In genomic region chr3:129065457-129066364, GRCm38 (mm10) we compare ENCODE assay signal across 11 mouse cellular contexts.
DNase-seq lines count a peak whose midpoint lies in the region; ATAC-seq lines count a peak whose summit lies in the region.
"Had no signal": no experiment of that assay in that cellular context is flagged by ENCODE, and none has a peak within 500 bp of the region (broad histone marks: within the 10 kb centered on the region; RNA-seq: fewer than 3 reads in every experiment).

No protein-coding gene starts in this region.

- no peak overlapping the region for H3K27ac ChIP-seq in limb, embryonic 10.5 days
- no peak overlapping the region for H3K27ac ChIP-seq in stomach, embryonic 16.5 days (ENCODE audit: low read length)
- H3K27ac ChIP-seq: liver, embryonic 12.5 days had no signal

- H3K4me3 ChIP-seq in limb, embryonic 10.5 days = no peak overlapping the region
- H3K4me3 ChIP-seq in stomach, embryonic 16.5 days (replicated peaks; ENCODE audit: low read length) = no peak overlapping the region
- H3K4me3 ChIP-seq: liver, embryonic 12.5 days had no signal

- DNase-seq in cerebellum, postnatal 25 days = peak; percentile 10 to 31
- no peak for DNase-seq in cerebellum, postnatal 36 days
- peak; percentile 33 for DNase-seq in ovary, postnatal 36 days (ENCODE audit: low spot score)
- DNase-seq in ovary, postnatal 14 days (ENCODE audit: low spot score) = no peak
- DNase-seq in limb, embryonic 10.5 days (ENCODE audit: low spot score) = peak; percentile 36
- no peak for DNase-seq in urinary bladder, postnatal 10 days (ENCODE audit: low spot score)
- DNase-seq: B cell, adult 2 months had no signal

- H3K4me2 ChIP-seq in stomach, embryonic 16.5 days (ENCODE audit: low read depth, low read length) = peak overlapping the region; percentile 45
- H3K4me2 ChIP-seq: liver, embryonic 12.5 days had no signal

- no peaks in the 10 kb centered on the region for H3K9me3 ChIP-seq in limb, embryonic 10.5 days (replicated peaks)
- H3K9me3 ChIP-seq in stomach, embryonic 16.5 days (replicated peaks; ENCODE audit: control insufficient read depth, low read length) = no peaks in the 10 kb centered on the region
- H3K9me3 ChIP-seq: liver, embryonic 12.5 days had no signal

- 37% methylated on average over 18 of the region's 19 CpGs for WGBS in limb, embryonic 10.5 days
- WGBS in stomach, embryonic 16.5 days = 25% methylated on average over 19 of the region's 19 CpGs

- no peak overlapping the region for H3K9ac ChIP-seq in stomach, embryonic 16.5 days (ENCODE audit: low read length)
- H3K9ac ChIP-seq: liver, embryonic 12.5 days had no signal

- ATAC-seq in stomach, embryonic 16.5 days (ENCODE audit: insufficient read depth, low FRiP score) = no peak
- no peak for ATAC-seq in erythroid progenitor cell, adult 5-6 weeks (replicated peaks; ENCODE audit: low FRiP score, poor library complexity, severe bottlenecking)
- ATAC-seq: activated CD4-positive, CD25-positive, alpha-beta regulatory T cell, adult 4 months; liver, embryonic 12.5 days had no signal

- no peaks in the 10 kb centered on the region; the same call in 1 of the 2 replicates for H3K27me3 ChIP-seq in limb, embryonic 10.5 days (ENCODE audit: low read depth, poor library complexity, severe bottlenecking)
- H3K27me3 ChIP-seq in stomach, embryonic 16.5 days (ENCODE audit: control insufficient read depth, insufficient read depth, low read length) = no peaks in the 10 kb centered on the region
- H3K27me3 ChIP-seq: liver, embryonic 12.5 days had no signal

- no peaks in the 10 kb centered on the region for H3K36me3 ChIP-seq in limb, embryonic 10.5 days
- H3K36me3 ChIP-seq in stomach, embryonic 16.5 days (ENCODE audit: control insufficient read depth, insufficient read depth, low read length) = no peaks in the 10 kb centered on the region
- H3K36me3 ChIP-seq: liver, embryonic 12.5 days had no signal

- peaks cover 19% of the 10 kb centered on the region for H3K4me1 ChIP-seq in limb, embryonic 10.5 days
- H3K4me1 ChIP-seq in stomach, embryonic 16.5 days (ENCODE audit: control insufficient read depth, insufficient read depth, low read length) = peaks cover 6% of the 10 kb centered on the region; the same call in 1 of the 2 replicates
- H3K4me1 ChIP-seq: liver, embryonic 12.5 days had no signal

Comparison
In these comparisons a context has a peak if more than half of its experiments do, and no peak if none do; other contexts are left out.
1. DNase-seq: peak in cerebellum, postnatal 25 days (2 of 2), ovary, postnatal 36 days (single experiment) and limb, embryonic 10.5 days (single experiment); none in cerebellum, postnatal 36 days (0 of 2), ovary, postnatal 14 days (single experiment) and urinary bladder, postnatal 10 days (single experiment).